Mouse (Mus musculus): ENCODE data around the gene Spg7.

DNA sequence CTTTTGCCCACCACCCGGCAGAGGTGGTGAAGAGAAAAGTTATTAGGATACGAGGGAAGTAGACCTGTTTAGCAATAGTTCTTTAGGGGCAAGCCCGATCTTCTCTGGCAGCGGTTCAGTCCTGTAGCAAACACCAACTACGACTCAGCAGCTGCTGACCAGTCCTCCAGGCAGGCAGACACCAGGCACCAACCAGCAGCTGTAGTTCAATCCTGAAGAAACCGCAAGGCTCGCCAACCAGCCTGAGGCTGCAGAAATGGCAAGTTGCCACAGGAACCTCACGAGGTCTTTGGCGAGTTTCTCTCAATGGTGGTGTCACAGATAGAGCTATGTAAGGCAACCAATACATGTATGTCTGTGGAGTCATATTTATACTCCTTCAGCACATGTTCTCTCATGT, 50.1 kb downstream of the Spg7 start:
- peak; percentile 60 to 89 (median 73) for TF ChIP-seq MYOG (IDR thresholded peaks at IDR 0.05; ENCODE audit: control insufficient read depth in 1 of 3, insufficient read depth in 1 of 3, insufficient read length in 2 of 3, low read depth in 2 of 3)
- no peak for TF ChIP-seq POLR2A (IDR thresholded peaks at IDR 0.05; ENCODE audit: insufficient read length, low read depth)
- TF ChIP-seq USF1 (IDR thresholded peaks at IDR 0.05; ENCODE audit: low read depth) = no peak
- TF ChIP-seq POLR2AphosphoS2 (IDR thresholded peaks at IDR 0.05; ENCODE audit: insufficient read length, low read depth) = no peak
- TF ChIP-seq CEBPB (IDR thresholded peaks at IDR 0.05; ENCODE audit: insufficient read depth, poor library complexity, severe bottlenecking) = no peak
- no peak for TF ChIP-seq MAX (IDR thresholded peaks at IDR 0.05; ENCODE audit: low read depth)
- no peak for TF ChIP-seq E2F4 (IDR thresholded peaks at IDR 0.05; ENCODE audit: insufficient read depth)
- TF ChIP-seq MYOD1 (IDR thresholded peaks at IDR 0.05; ENCODE audit: control insufficient read depth in 1 of 3, insufficient read length in 2 of 3, low read depth in 2 of 3) = peak; percentile 16 to 84 (median 78)
- TF ChIP-seq TCF3 (IDR thresholded peaks at IDR 0.05; ENCODE audit: insufficient read length, low read depth) = peak; percentile 19
- peak; percentile 72 for TF ChIP-seq TCF12 (IDR thresholded peaks at IDR 0.05; ENCODE audit: insufficient read depth, poor library complexity, severe bottlenecking)
- no peak for TF ChIP-seq SRF (IDR thresholded peaks at IDR 0.05; ENCODE audit: control insufficient read depth, insufficient read length, low read depth)
- TF ChIP-seq REST (IDR thresholded peaks at IDR 0.05; ENCODE audit: insufficient read depth, insufficient read length) = no peak

Data from myocyte (in vitro differentiated cells).